26 mouse cellular contexts compared by ENCODE assay signal in genomic region chr5:12209631-12210030, GRCm38 (mm10).
"Had no signal": no experiment of that assay in that cellular context is flagged by ENCODE, and none has a peak within 500 bp of the region (broad histone marks: within the 10 kb centered on the region; RNA-seq: fewer than 3 reads in every experiment).

No protein-coding gene starts in this region.

- ATAC-seq: hindbrain, embryonic 16.5 days; inflammation-experienced regulatory T-cells, adult 6 months; intestine, embryonic 15.5 days; intestine, postnatal 0 days had no signal

- DNase-seq: gastrocnemius, adult 2 months; gastrocnemius, postnatal 10 days; gastrocnemius, postnatal 25 days; heart, adult 18-20 months; heart, postnatal 10 days; heart, postnatal 36 days; kidney, adult 18-20 months; kidney, adult 8-10 months; kidney, postnatal 10 days; kidney, postnatal 25 days; kidney, postnatal 4 days; liver; liver, embryonic 13.5 days had no signal

- H3K27ac ChIP-seq: gastrocnemius, adult 2 months; heart, embryonic 10.5 days; hindbrain, embryonic 14.5 days; intestine, embryonic 15.5 days; layer of hippocampus, adult 2 months; left cerebral cortex, adult 2 months; limb, embryonic 10.5 days; limb, embryonic 12.5 days; liver, embryonic 13.5 days; liver, embryonic 15.5 days had no signal

- H3K9ac ChIP-seq: heart, embryonic 12.5 days; hindbrain, embryonic 14.5 days; intestine, embryonic 15.5 days; limb, embryonic 12.5 days; liver, embryonic 13.5 days; liver, embryonic 15.5 days had no signal

- H3K4me2 ChIP-seq: heart, embryonic 12.5 days; hindbrain, embryonic 14.5 days; intestine, embryonic 15.5 days; limb, embryonic 12.5 days; liver, embryonic 11.5 days; liver, embryonic 13.5 days; liver, embryonic 15.5 days had no signal

- H3K9me3 ChIP-seq: heart, embryonic 10.5 days; heart, embryonic 12.5 days; intestine, embryonic 15.5 days; limb, embryonic 10.5 days; liver, embryonic 13.5 days; liver, embryonic 15.5 days had no signal

- H3K27me3 ChIP-seq: heart, embryonic 12.5 days; intestine, embryonic 15.5 days; limb, embryonic 12.5 days; liver, embryonic 13.5 days; liver, embryonic 15.5 days had no signal

- H3K4me3 ChIP-seq: gastrocnemius, adult 2 months; heart, embryonic 10.5 days; heart, embryonic 12.5 days; intestine, embryonic 15.5 days; layer of hippocampus, adult 2 months; left cerebral cortex, adult 2 months; limb, embryonic 10.5 days; limb, embryonic 12.5 days; liver, embryonic 13.5 days; liver, embryonic 15.5 days had no signal

- H3K36me3 ChIP-seq: heart, embryonic 10.5 days; heart, embryonic 12.5 days; intestine, embryonic 15.5 days; limb, embryonic 10.5 days; limb, embryonic 12.5 days; liver, embryonic 13.5 days; liver, embryonic 15.5 days had no signal

- H3K4me1 ChIP-seq: heart, embryonic 10.5 days; heart, embryonic 12.5 days; intestine, embryonic 15.5 days; limb, embryonic 10.5 days; limb, embryonic 12.5 days; liver, embryonic 13.5 days; liver, embryonic 15.5 days had no signal
